Mouse (Mus musculus): ENCODE results near the gene Tex19.1. TPM values are rescaled to one million over a fixed set of nuclear protein-coding genes. Genes with fewer than 3 reads are reported as not detected.
A peak's percentile ranks its signal among the peaks of the same experiment; 100 is the strongest.

Tex19.1 gene
- total and polyA plus RNA-seq, 2 experiments from 2014 or later = not detected

- no peak overlapping the region for H3K27ac ChIP-seq (ENCODE audit: low read depth, low read length)
- no peak for DNase-seq
- H3K27me3 ChIP-seq (ENCODE audit: insufficient read depth, low read length) = no peaks in the 10 kb centered on the region
- no peaks in the 10 kb centered on the region for H3K9me3 ChIP-seq (ENCODE audit: low read length)
- ATAC-seq = no peak
- TF ChIP-seq CTCF (IDR thresholded peaks at IDR 0.05; ENCODE audit: low read depth) = no peak
- 43% methylated on average over 6 of the region's 6 CpGs for WGBS
- no peaks in the 10 kb centered on the region for H3K4me1 ChIP-seq (ENCODE audit: insufficient read depth)
- no peak overlapping the region for H3K4me3 ChIP-seq (ENCODE audit: low read depth, low read length)
- no peak overlapping the region for H3K4me2 ChIP-seq (ENCODE audit: low read depth)
- H3K36me3 ChIP-seq (ENCODE audit: insufficient read depth) = no peaks in the 10 kb centered on the region
- H3K9ac ChIP-seq = no peak overlapping the region
These were observed 7.2 kb upstream of the Tex19.1 start for GRCm38 (mm10) chr11:121138732-121139131.

GRCm38 (mm10) chr11:121143325-121144015 is 2.5 kb upstream of the Tex19.1 start:
- no peak overlapping the region for H3K4me2 ChIP-seq (ENCODE audit: low read depth)
- no peak overlapping the region for H3K9ac ChIP-seq
- WGBS = 71% methylated on average over 9 of the region's 9 CpGs
- no peaks in the 10 kb centered on the region for H3K27me3 ChIP-seq (ENCODE audit: insufficient read depth, low read length)
- no peak for DNase-seq
- TF ChIP-seq CTCF (IDR thresholded peaks at IDR 0.05; ENCODE audit: low read depth) = no peak
- no peak overlapping the region for H3K4me3 ChIP-seq (ENCODE audit: low read depth, low read length)
- H3K36me3 ChIP-seq (ENCODE audit: insufficient read depth) = no peaks in the 10 kb centered on the region
- no peaks in the 10 kb centered on the region for H3K4me1 ChIP-seq (ENCODE audit: insufficient read depth)
- no peaks in the 10 kb centered on the region for H3K9me3 ChIP-seq (ENCODE audit: low read length)
- ATAC-seq = no peak
- no peak overlapping the region for H3K27ac ChIP-seq (ENCODE audit: low read depth, low read length)

- DNase-seq = no peak
- WGBS = 89% methylated on average over 3 of the region's 3 CpGs
- H3K36me3 ChIP-seq (ENCODE audit: insufficient read depth) = no peaks in the 10 kb centered on the region
- no peak overlapping the region for H3K9ac ChIP-seq
- no peak for TF ChIP-seq CTCF (IDR thresholded peaks at IDR 0.05; ENCODE audit: low read depth)
- no peak for ATAC-seq
- H3K9me3 ChIP-seq (ENCODE audit: low read length) = no peaks in the 10 kb centered on the region
- H3K27me3 ChIP-seq (ENCODE audit: insufficient read depth, low read length) = no peaks in the 10 kb centered on the region
- no peaks in the 10 kb centered on the region for H3K4me1 ChIP-seq (ENCODE audit: insufficient read depth)
- H3K27ac ChIP-seq (ENCODE audit: low read depth, low read length) = no peak overlapping the region
- H3K4me3 ChIP-seq (ENCODE audit: low read depth, low read length) = no peak overlapping the region
- no peak overlapping the region for H3K4me2 ChIP-seq (ENCODE audit: low read depth)
These were observed 2.2 kb downstream of the Tex19.1 start for GRCm38 (mm10) chr11:121148193-121148592.

GRCm38 (mm10) chr11:121154203-121154602 is 8.3 kb downstream of the Tex19.1 start:
- no peak overlapping the region for H3K4me3 ChIP-seq (ENCODE audit: low read depth, low read length)
- no peak for DNase-seq
- TF ChIP-seq CTCF (IDR thresholded peaks at IDR 0.05; ENCODE audit: low read depth) = no peak
- H3K9ac ChIP-seq = no peak overlapping the region
- H3K36me3 ChIP-seq (ENCODE audit: insufficient read depth) = no peaks in the 10 kb centered on the region
- no peaks in the 10 kb centered on the region for H3K4me1 ChIP-seq (ENCODE audit: insufficient read depth)
- ATAC-seq = no peak
- H3K27me3 ChIP-seq (ENCODE audit: insufficient read depth, low read length) = peaks cover 18% of the 10 kb centered on the region
- H3K4me2 ChIP-seq (ENCODE audit: low read depth) = no peak overlapping the region
- WGBS = 18% methylated on average over 4 of the region's 4 CpGs
- no peak overlapping the region for H3K27ac ChIP-seq (ENCODE audit: low read depth, low read length)
- no peaks in the 10 kb centered on the region for H3K9me3 ChIP-seq (ENCODE audit: low read length)

GRCm38 (mm10) chr11:121156411-121156891 is 10.5 kb downstream of the Tex19.1 start:
- H3K9ac ChIP-seq = peak overlapping the region; percentile 50
- no peak overlapping the region for H3K27ac ChIP-seq (ENCODE audit: low read depth, low read length)
- H3K4me3 ChIP-seq (ENCODE audit: low read depth, low read length) = peak overlapping the region; percentile 40
- peaks cover 18% of the 10 kb centered on the region for H3K27me3 ChIP-seq (ENCODE audit: insufficient read depth, low read length)
- H3K36me3 ChIP-seq (ENCODE audit: insufficient read depth) = no peaks in the 10 kb centered on the region
- H3K4me1 ChIP-seq (ENCODE audit: insufficient read depth) = no peaks in the 10 kb centered on the region
- 3% methylated on average over 45 of the region's 45 CpGs for WGBS
- no peaks in the 10 kb centered on the region for H3K9me3 ChIP-seq (ENCODE audit: low read length)
- ATAC-seq (peak; percentile 53), DNase-seq (peak; percentile 51)
- no peak for TF ChIP-seq CTCF (IDR thresholded peaks at IDR 0.05; ENCODE audit: low read depth)
- peak overlapping the region; percentile 76 for H3K4me2 ChIP-seq (ENCODE audit: low read depth)

GRCm38 (mm10) chr11:121159971-121160370 is 14.0 kb downstream of the Tex19.1 start, which contains the start of gene Uts2r:
Uts2r (plus strand) TSS chr11:121160271.
- TF ChIP-seq CTCF (IDR thresholded peaks at IDR 0.05; ENCODE audit: low read depth) = no peak
- Histone ChIP-seq H3K4me2 (ENCODE audit: low read depth) (no peak within 1 kb of the TSS), H3K4me3 (ENCODE audit: low read depth, low read length) (no peak within 1 kb of the TSS), H3K4me1 (ENCODE audit: insufficient read depth) (no peaks in the 10 kb centered on the region), H3K9ac (no peak within 1 kb of the TSS), H3K36me3 (ENCODE audit: insufficient read depth) (no peaks in the 10 kb centered on the region), H3K27ac (ENCODE audit: low read depth, low read length) (no peak within 1 kb of the TSS), H3K9me3 (ENCODE audit: low read length) (no peaks in the 10 kb centered on the region), H3K27me3 (ENCODE audit: insufficient read depth, low read length) (peaks cover 18% of the 10 kb centered on the region)
- WGBS = 91% methylated on average over 5 of the region's 5 CpGs
- DNase-seq (no peak), ATAC-seq (no peak)

GRCm38 (mm10) chr11:121160636-121161346 is 14.8 kb downstream of the Tex19.1 start:
- Histone ChIP-seq H3K4me1 (ENCODE audit: insufficient read depth) (no peaks in the 10 kb centered on the region), H3K27ac (ENCODE audit: low read depth, low read length) (no peak overlapping the region), H3K9ac (no peak overlapping the region), H3K4me3 (ENCODE audit: low read depth, low read length) (no peak overlapping the region), H3K9me3 (ENCODE audit: low read length) (no peaks in the 10 kb centered on the region), H3K4me2 (ENCODE audit: low read depth) (no peak overlapping the region), H3K36me3 (ENCODE audit: insufficient read depth) (no peaks in the 10 kb centered on the region), H3K27me3 (ENCODE audit: insufficient read depth, low read length) (peaks cover 12% of the 10 kb centered on the region)
- DNase-seq = no peak
- no peak for ATAC-seq
- no peak for TF ChIP-seq CTCF (IDR thresholded peaks at IDR 0.05; ENCODE audit: low read depth)
- 90% methylated on average over 26 of the region's 26 CpGs for WGBS
